Mouse (Mus musculus) 416B (cell line): ENCODE data around the gene Il4i1.

Source experiments
- DNase-seq: peaks from one replicate; pipeline ENCODE4 v3.0.0; 2011; ENCODE audit warnings: low read depth

The Il4i1 gene

GRCm38 (mm10) chr7:44849416-44850111 lies 33.4 kb downstream of the Il4i1 start:
- DNase-seq, result peak; percentile 99

GRCm38 (mm10) chr7:44850146-44850545 lies 34.0 kb downstream of the Il4i1 start:
- DNase-seq, result peak; percentile 79

- DNase-seq, result peak; percentile 62
These were observed 34.8 kb downstream of the Il4i1 start for GRCm38 (mm10) chr7:44850789-44851624.

DNA sequence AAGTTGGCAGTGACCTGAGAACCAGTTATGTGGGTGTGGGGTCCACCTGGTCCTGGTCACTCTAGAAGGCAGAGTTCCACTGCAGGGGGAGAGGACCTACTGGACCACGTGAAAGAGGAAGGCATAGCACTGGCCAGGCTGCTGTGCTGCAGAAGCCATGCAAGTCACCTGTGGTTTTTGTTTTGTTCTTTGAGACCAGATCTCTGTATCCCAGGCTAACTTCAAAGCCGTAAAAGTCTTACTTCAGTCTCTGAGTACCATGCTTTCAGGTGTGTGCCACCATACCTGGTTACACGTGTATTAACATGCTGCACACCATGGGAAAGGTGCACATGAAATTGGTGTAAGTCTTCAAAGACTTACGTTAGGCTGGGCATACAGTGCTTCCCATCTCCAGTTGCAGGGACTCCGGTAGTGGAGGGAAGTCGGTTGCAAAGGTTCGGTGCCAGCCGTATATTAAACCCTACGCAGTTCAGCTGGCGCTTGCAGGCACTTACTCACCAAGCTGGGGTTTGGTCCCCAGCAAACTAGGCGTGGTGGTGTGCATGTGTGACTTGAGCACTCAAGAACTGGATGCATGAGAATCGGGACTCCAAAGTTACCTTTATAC lies 35.5 kb downstream of the Il4i1 start:
- DNase-seq, result no peak

- no peak for DNase-seq
These were observed 36.3 kb downstream of the Il4i1 start for GRCm38 (mm10) chr7:44852259-44853027.

DNA sequence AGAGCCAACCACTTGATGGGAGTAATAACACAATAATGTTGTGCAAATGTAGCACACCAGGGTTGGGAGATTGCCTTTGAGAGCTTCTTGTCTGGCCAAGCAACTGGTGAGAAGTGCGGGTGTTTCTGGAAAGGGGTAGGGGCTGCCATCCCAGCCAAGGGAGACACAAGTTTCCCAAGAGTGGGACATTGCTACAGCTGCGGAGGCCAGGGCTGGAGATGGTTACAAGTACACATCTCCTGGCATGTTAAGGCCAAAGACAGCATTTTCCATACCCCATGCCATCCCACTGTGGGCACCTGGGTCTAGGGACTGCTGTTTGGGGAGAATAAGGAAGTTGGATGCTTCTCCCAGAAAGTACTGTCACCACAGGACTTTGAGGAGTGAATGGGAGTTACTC lies 36.9 kb downstream of the Il4i1 start:
- no peak for DNase-seq

DNA sequence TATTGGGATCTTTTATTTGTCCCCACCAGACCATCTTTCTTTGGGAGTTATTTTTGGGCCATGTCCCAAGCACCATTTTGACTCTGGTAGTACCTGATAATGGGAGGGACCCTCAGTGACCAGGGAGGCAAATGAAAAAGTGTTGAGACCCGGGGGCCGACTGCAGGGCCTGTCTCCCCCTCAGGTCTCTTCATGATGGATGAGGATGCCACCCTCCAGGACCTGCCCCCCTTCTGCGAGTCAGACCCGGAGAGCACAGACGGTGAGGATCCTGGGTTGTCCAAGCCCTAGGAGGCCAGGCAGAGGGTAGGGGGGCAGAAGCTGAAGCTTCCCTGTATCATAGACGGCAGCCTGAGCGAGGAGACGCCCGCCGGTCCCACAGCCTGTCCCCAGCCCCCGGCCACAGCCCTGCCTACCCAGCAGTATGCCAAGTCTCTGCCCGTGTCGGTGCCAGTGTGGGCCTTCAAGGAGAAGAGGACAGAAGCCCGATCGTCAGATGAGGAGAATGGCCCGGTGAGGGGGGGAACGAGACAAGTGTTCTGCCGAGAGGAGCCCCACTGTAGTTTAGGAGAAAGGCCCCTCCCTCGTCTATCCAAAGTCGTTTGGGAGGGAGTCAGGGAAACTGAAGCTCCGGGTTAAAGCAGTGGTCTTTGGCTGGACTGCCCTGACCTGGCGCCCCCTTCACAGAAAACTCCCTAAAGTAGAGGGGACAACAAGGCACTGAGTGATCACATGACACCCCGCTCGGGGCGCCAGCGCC lies 37.6 kb downstream of the Il4i1 start:
- DNase-seq, result no peak

DNA sequence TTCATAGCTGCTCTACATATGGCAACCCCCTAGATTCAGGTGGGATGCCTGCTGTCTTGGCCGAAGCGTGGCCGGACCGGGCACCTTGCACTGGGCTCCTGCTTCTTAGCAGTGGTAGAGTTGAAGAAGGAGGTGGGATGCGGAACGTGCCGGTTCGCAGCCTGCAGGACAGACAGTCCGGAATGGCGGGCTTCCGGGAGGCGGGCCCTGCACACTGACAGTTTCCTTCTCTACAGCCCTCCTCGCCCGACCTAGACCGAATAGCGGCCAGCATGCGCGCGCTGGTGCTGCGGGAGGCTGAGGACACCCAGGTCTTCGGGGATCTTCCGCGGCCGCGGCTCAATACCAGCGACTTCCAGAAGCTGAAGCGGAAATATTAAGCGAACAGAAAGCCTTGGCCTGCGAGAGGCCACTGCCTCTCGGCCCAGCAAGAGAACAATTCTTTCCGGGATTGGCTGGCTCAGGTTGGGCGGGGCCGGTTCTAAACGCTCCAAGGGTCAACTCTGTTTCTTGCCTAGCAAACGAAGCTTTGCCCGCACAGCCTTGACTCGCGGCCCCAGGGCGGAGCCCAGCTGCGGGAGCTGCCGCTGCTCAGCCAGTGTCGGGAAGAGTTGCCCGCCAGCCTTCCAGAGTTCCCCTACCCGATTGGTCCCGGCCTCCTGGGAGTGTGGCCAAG lies 38.3 kb downstream of the Il4i1 start:
- DNase-seq, result peak; percentile 89

DNA sequence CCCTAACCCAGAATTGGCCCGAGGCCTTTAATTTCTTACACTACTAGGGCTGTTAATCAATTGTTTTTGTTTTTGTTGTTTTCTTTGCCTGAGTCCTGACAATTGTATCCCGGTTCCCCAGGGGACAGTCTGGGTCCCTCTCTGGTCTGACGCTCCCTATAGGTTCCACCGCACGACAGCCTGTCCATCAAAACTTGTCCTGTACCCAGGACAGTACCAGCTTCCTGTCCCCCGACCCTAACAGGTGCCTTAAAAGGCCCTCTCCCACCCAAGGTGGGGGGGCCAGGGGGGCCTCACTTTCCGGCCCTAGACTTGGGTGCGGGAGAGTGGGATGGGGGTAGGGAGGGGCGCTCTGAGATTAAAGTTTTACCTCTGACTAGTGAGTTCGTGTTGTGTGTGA lies 38.8 kb downstream of the Il4i1 start:
- no peak for DNase-seq

DNA sequence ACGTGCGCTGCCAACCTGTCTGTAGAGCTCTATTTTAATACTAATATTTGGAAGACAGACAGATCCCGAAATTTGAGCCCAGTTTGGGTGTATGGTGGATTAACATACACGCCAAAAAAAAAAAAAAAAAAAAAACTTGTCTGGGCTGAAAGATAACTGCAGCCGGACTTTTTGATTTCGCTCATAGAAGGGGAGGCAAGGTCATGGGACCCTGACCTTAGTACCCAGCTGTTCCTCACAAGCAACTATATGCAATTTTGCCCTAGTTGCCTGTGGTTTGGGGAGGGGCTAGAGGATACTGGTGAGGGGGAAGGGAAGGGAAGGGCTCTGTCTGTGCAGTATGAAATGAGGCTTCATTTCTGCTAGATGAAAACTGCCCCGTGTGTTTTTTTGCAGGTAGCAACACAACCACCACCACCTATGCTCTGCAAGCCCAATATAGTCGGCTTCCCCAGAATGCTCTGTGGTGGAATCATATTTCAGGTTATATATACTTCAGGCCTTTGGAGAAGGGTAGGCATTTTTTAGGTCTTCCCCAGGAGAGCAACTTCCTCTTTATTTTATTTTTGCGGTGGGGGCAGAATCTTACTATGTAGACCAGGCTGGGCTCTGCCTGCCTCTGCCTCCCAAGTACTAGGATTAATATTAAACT lies 40.2 kb downstream of the Il4i1 start:
- peak; percentile 78 for DNase-seq

DNA sequence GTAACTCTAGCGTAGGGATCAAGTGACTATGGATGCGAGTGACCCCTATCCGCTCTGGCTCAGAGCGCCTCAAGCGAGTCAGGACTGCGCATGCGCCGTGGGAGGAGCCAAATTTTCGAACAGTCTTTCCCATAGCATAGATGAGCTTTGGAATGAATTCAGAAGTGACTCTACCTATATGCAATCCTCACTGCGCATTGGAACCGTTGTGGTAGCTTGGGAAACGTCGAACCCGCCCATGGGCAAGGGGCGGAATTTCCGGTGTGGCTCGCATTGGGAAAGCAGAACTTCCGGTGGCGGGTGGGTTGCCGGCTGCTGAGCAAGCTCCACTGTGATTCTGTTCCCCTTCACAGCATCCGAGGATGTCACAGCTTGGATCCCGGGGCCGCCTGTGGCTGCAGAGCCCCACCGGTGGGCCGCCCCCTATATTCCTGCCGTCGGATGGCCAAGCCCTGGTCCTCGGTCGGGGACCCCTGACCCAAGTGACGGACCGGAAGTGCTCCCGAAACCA lies 40.9 kb downstream of the Il4i1 start, which contains the start of gene Pnkp:
Gene Pnkp, plus strand, starts transcription at position 98 of the 511 bp plus-strand sequence.
- DNase-seq, result peak; percentile 97

GRCm38 (mm10) chr7:44857905-44858304 lies 41.7 kb downstream of the Il4i1 start:
- peak; percentile 84 for DNase-seq

DNA sequence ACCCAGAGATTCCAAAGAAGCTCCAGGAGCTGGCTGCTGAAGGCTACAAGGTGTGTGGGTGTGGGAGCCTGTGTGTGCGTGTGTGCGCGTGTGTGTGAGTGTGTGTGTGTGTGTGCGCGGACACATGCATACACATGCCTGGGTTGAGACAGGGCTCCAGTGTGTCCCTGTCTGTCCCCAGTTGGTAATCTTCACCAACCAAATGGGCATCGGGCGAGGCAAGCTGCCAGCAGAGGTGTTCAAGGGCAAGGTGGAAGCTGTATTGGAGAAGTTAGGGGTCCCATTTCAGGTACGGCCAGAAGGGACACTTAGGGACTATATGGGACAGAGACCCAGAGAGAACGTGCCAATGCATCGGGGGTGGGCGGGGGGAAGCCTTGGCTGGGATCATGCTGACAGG lies 43.7 kb downstream of the Il4i1 start:
- no peak for DNase-seq

DNA sequence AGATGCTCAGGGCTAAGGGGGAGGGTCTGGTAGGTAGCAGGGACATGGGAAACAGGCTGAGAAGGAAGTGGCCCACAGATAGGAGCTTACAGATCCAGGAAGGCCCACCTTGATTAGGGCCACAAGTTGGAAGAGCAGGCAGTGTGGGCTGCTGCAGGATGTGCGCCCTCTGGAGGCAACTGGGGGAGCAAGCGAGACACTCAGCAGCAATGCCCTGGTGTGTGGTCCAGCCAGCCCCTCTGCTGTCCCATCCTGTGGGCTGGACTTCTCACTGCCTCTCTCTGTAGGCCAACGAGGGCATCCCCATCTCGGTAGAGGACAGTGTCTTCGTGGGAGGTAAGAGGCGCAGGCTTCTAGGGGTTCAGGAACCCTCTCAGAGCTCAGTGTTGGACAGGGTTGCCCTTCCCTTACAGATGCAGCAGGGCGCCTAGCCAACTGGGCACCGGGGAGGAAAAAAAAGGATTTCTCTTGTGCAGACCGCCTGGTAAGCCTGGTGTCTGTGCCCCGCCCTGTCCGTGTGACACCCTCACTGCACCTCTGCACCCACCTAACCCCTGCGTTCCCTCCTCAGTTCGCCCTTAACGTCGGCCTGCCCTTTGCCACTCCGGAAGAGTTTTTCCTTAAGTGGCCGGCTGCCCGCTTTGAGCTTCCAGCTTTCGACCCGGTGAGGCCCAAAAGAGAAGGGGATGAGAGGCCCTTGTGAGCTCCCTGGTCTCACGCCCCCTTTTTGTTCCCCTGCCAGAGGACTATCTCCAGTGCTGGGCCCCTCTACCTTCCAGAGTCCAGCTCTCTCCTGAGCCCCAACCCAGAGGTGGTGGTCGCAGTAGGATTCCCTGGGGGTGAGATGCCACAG lies 44.6 kb downstream of the Il4i1 start:
- peak; percentile 66 for DNase-seq

DNA sequence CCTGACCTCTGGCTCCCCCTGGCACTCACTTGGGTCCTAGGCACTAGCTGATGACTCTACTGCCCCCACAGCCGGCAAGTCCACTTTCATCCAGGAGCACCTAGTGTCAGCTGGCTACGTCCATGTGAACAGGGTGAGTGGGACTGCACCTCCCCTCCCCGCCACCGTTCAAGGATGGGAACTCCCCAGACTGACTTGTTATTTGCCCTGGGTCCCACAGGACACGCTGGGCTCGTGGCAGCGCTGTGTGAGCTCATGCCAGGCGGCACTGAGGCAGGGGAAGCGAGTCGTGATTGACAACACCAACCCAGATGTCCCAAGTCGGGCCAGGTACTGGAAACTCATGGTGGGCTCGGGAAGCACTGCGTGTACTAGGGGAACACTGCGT lies 45.2 kb downstream of the Il4i1 start:
- no peak for DNase-seq

- no peak for DNase-seq
These were observed 46.2 kb downstream of the Il4i1 start for GRCm38 (mm10) chr7:44862434-44862833.

DNA sequence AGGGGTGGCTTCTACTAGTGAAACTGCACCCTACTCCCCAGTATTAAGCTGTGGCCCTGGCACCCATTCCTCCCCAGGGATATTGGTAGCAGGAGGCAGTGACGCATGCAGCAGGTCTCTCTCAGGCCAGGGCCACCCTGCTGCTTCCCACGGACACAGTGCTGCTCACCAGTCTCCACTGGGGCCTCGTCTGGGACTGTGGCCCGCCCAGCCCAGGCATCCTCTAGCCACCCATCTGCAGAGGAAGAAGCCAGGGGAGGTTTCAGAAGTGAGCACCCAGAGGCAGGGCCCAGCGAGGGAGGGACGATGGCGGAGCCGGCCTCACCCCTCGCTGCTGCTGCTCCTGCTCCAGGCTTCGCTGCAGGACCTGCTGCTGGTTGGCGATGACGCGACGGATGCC lies 47.0 kb downstream of the Il4i1 start:
- no peak for DNase-seq

DNA sequence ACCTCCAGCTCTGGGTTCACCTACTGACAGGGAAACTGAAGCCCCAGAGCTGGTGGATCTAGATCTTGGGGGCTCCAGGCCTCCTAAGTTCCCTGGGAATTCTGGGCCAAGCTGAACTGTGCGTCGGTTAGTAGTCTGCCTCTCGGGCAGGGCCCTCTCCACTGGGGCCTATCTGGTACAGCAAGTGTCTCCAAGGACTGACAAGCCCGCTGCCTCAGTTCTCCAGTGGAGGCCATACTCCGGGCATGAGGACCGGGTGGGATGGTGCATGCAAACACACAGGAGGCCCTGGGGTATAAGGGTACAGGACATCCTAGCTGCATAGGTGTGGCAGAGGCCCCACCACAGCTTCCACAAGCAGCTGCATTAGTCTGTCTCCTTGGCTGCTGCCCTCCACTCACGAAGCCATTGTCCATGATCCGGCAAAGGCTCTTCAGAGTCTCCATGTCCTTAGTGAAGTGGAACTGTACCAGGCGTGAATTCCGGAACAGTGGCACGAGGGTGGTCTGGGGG lies 47.9 kb downstream of the Il4i1 start:
- DNase-seq, result no peak
